Mouse (Mus musculus) megakaryocyte-erythroid progenitor cell, adult 5-6 weeks (primary cell): ENCODE data around the gene Nrf1. TPM values are rescaled to one million over a fixed set of nuclear protein-coding genes. Genes with fewer than 3 reads are reported as not detected.

Source experiments
- ATAC-seq: replicated peaks from 2 replicates; pipeline ENCODE4 v1.8.0; 2016; ENCODE audit warnings: mild to moderate bottlenecking, inconsistent platforms; ENCODE audit not compliant: severe bottlenecking, poor library complexity, low FRiP score, low TSS enrichment
- total RNA-seq, 2 experiments: library from RNA; stranded (forward) in 1 of 2; stranded (reverse) in 1 of 2; fragments of 200-1000, 215-1000 nt in 1 of 2; fragments of >200 nt in 1 of 2; fragmentation: Nextera tagmentation in 1 of 2; gene quantifications; 2 replicates each; pipeline ENCODE4 v1.2.3; 2014 to 2017

The Nrf1 gene
- total RNA-seq, 2 experiments from 2014 or later: 75.5 to 85.1 TPM

DNA sequence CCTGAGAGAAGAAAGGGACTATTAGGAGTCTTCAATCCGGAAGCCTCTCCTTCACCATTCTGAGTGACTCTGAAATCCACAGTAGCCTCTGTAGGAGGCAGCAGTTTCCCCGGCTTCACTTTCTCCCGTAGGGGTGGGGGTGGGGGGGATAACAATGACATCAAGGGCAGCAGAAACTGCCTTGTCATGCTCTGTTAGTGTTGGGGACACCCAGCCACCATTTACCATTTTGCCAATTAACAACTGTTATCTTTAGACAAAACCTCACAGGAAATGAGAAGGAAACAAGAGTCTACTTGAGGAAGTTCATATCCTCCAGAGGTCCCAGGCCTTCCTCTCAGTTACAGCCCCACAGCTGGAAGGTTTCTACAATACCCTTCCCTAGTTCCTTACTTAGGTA, 87.8 kb downstream of the Nrf1 start:
- ATAC-seq: peak; percentile 66; the same call in 1 of the 2 replicates

DNA sequence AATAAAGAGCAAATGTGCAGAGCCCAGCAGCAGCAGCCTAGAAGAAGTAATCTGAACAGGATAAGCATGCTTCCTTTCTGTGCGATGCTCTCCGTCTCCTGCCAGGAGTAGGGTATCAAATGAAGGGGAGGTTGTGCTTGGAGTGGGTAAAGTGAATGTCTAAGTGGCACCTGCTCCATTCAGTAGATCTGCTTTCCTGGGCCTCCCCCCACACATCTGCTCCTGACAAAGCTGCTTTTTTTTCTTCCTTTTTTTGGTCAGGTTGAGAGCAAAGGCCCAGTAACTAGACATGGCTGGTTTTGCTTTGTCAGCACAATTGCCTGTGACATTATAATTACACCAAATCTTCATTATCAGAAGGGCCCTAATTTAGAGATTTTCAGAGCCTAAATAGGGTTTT, 89.4 kb downstream of the Nrf1 start:
- no peak for ATAC-seq

DNA sequence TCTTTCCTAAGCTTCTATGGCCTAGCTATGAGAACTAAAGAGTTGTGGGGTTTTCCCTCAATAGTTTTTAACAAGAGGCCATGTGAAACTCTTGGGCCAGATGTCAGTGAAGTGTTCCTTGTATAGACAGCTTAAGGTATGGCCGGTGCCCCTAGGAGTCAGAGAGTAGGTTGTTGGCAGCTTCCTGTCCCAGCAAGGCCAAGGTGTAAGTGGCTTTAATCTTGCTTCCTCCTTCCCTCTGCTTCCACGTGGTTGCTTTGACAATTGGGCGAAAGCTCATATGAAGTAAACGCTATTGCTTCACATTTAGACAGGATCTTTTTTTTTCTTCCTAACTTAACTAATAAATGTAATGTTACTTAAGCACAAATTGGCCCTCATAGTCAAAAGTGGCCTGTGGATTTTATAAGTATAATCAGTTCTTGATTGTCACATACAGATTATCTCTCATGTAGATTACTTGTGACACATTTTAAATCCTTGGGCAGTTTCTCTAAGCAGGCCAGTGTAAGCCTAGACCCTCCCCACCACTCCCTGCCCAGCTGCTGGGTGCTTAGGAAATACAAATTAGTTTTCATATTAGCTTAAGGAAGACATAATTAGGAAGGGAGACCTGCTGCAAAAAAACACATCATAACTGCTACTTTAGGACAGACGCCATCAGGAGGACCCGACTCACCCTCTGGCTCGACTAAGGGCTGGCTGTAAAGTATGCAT, 91.7 kb downstream of the Nrf1 start:
- ATAC-seq: no peak

DNA sequence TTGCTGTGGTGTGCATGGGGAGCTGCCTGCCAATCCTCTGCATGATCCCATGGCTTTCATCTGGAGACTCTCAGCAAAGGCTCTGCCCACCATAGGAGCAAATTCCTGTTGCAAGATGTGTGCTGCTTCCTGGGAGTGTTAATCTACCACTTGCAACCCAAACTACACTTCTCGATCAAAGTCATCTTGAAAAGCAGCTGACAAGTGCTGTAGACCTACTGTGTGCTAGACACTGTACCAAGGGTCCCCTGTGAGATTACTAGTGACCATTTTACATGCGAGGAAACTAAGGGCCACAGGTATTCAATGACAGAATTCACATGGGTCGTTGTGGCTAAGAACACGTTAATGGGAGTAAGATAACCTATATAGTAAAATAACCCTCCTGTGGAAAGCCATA, 95.5 kb downstream of the Nrf1 start:
- ATAC-seq: no peak

- ATAC-seq: peak; percentile 87
These were observed 99.3 kb downstream of the Nrf1 start for GRCm38 (mm10) chr6:30147058-30147457.

DNA sequence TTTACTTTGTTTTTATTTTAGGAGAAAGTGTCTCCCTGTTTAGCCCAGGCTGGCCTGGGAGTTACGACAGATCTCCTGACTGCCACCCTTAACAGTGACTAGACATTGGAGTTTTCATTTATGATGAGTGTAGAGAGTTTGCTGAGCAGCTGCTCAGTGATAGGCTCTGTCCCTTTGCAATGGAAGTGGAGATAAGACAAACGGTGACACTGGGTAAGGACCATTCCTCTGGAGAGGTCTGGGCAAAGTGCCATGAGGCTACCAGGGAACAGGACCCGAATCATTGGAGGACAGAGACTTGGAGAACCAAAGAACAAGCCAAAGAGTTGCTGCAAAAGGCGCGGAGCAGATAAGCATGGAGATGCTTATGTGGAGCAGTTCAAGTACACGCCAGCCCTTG, 100.0 kb downstream of the Nrf1 start:
- ATAC-seq: peak; percentile 86

GRCm38 (mm10) chr6:30150471-30150870, 102.7 kb downstream of the Nrf1 start:
- no peak for ATAC-seq

DNA sequence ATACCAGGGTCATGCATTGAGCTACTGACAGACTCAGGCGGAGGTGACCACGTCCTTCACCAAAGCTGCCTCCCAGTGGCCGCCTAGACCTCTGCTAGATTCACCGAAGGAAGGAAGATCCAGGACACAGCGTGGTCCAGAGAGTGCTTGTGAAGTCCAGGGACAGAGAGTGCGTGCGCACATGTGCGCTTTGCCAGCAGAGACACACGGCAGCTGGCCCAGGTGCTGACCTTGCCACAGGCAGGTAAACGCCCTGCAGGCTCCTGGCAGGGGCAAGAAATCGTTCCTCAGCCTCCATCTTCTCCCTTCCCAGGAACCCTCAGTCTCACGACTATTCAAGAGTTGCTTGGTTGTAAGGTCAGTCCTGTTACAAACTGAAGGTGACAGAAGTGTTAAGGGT, 104.4 kb downstream of the Nrf1 start:
- ATAC-seq: no peak

- ATAC-seq: no peak
These were observed 104.9 kb downstream of the Nrf1 start for GRCm38 (mm10) chr6:30152649-30153048.

GRCm38 (mm10) chr6:30153076-30153475, 105.3 kb downstream of the Nrf1 start:
- no peak for ATAC-seq

- no peak for ATAC-seq
These were observed 106.1 kb downstream of the Nrf1 start for GRCm38 (mm10) chr6:30153733-30154415.

GRCm38 (mm10) chr6:30159516-30160045, 111.8 kb downstream of the Nrf1 start:
- no peak for ATAC-seq

DNA sequence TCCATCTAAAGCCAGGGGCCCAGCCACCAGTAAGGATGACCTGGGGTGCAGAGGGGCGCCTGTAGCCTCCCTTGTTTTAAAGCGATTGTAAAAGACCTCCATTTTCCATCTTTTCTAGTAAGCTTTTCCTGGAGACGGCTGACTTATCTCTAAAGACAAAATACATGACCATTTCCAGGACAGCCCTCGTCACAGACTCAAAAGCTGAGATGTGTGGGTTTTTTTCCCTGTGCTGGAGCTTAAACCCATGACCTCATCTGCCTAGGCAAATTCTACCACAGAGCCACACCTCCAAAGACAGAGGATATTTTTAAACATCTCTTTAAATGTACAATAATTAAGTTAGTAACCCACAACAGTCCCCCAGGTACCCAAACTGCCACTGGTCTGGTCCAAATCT, 112.6 kb downstream of the Nrf1 start:
- ATAC-seq: no peak

DNA sequence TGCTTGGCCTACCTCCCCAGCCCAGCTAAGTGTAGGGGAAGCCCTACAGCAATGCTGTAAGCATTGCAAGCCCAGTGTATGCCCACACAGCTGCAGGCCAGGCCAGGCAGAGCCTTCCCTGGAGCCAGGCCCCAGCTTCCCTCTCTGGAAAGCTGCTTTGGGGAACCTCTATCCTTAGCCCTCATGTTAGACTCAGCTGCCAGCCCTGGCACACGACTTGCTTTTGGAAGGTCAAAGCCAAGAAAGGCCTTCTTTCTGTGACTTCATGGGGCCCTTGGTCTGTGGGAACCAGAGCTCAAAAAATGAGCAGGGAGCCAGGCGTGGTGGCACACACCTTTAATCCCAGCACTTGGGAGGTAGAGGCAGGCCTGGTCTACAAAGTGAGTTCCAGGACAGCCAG, 113.8 kb downstream of the Nrf1 start:
- ATAC-seq: no peak

DNA sequence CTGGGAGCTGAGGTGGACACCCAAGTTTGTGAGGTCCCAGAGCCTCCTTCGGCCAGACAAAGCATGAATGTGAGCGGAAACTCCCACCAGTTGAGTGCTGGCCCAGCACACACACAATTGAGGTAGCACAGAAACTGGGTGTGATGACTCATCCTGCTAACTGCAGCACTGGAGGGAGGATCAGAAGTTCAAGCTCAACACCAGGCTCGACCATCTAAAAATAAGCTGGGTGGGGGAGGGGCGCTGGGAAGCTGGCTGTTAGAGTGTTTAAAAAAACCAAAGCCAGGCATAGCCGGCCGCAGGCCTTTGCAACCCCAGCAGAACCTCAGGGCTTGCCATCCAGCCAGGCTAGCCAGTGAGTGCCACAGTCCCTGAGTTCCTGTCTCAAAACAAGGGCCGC, 114.3 kb downstream of the Nrf1 start:
- ATAC-seq: no peak

DNA sequence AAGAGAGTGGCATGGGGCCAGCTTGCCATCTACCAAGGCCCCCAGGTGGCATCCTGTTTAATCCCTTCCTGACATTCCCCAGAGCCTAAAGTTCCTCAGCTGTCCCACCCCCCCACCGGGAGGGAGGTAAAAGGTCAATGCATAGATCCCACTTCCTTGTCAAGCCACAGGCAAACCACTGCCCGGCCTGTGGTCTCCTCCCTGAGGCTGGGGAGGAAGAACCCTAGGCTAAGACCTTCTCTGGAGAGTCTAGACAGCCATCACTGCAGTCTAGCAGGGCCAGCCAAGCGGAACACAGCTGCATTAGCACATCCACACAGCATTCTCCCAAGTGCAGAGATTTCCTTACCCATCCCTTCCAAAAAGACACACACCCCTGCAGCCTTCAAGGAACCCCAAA, 118.6 kb downstream of the Nrf1 start:
- ATAC-seq: no peak

- no peak for ATAC-seq
These were observed 119.4 kb downstream of the Nrf1 start for GRCm38 (mm10) chr6:30167192-30167591.

GRCm38 (mm10) chr6:30168275-30168674, 120.5 kb downstream of the Nrf1 start:
- ATAC-seq: no peak

GRCm38 (mm10) chr6:30169148-30169547, 121.4 kb downstream of the Nrf1 start:
- ATAC-seq: no peak

- no peak for ATAC-seq
These were observed 123.4 kb downstream of the Nrf1 start for GRCm38 (mm10) chr6:30171226-30171625.

- no peak for ATAC-seq
These were observed 124.2 kb downstream of the Nrf1 start for GRCm38 (mm10) chr6:30171967-30172366.
